Mouse (Mus musculus) embryonic facial prominence, embryonic 12.5 days (tissue): ENCODE data around the gene Ugt1a7c. TPM values are rescaled to one million over a fixed set of nuclear protein-coding genes. Genes with fewer than 3 reads are reported as not detected.
"Not testable (repeated sequence)": the region's sequence is repeated elsewhere in the genome, so short reads cannot be mapped to it uniquely, and the experiment has no call there.

ENCODE experiments used
- ATAC-seq: fragments of 200-750 bp; cut with Nextera tagmentation; 2 replicates; pipeline ENCODE4 v1.8.0; 2017; ENCODE audit not compliant: insufficient number of reproducible peaks, insufficient read depth, low FRiP score, low TSS enrichment
- H3K27ac ChIP-seq: fragments of 300-500 bp; sonication (generic); 2 replicates; pipeline ENCODE4 v1.5.1; 2016; ENCODE audit warnings: mild to moderate bottlenecking
- H3K27me3 ChIP-seq: fragments of 300-500 bp; sonication (generic); 2 replicates; pipeline ENCODE4 v1.6.1; 2016; ENCODE audit warnings: mild to moderate bottlenecking, moderate library complexity
- H3K36me3 ChIP-seq: fragments of 300-500 bp; sonication (generic); 2 replicates; pipeline ENCODE4 v1.6.1; 2016; ENCODE audit warnings: mild to moderate bottlenecking
- H3K4me1 ChIP-seq: fragments of 300-500 bp; sonication (generic); 2 replicates; pipeline ENCODE4 v1.6.1; 2016
- H3K4me2 ChIP-seq: fragments of 300-500 bp; sonication (generic); replicated peaks from 2 replicates; pipeline ENCODE4 v1.6.1; 2016; ENCODE audit warnings: mild to moderate bottlenecking, moderate library complexity
- H3K4me3 ChIP-seq: fragments of 300-500 bp; sonication (generic); 2 replicates; pipeline ENCODE4 v1.5.1; 2016; ENCODE audit warnings: mild to moderate bottlenecking
- H3K9ac ChIP-seq: fragments of 300-500 bp; sonication (generic); 2 replicates; pipeline ENCODE4 v1.6.1; 2016; ENCODE audit warnings: mild to moderate bottlenecking, moderate library complexity
- H3K9me3 ChIP-seq: fragments of 300-500 bp; sonication (generic); 2 replicates; pipeline ENCODE4 v1.6.1; 2016; ENCODE audit warnings: mild to moderate bottlenecking, moderate library complexity
- WGBS: fragments of 180-500 bp; shearing (Covaris S2); methylation state at CpG from one replicate; pipeline ENCODE4 v1.1.7; 2016; 5-methylcytosine and 5-hydroxymethylcytosine counted together
- polyA plus RNA-seq: library from polyadenylated mRNA; unstranded; fragments of >200 nt; fragmentation: Nextera tagmentation; extraction: Ambion mirVana; gene quantifications from 2 replicates; pipeline ENCODE4 v1.2.1, GENCODE M21; 2016

The Ugt1a7c gene
- 0.63 and 0.66 TPM in 2 replicates for polyA plus RNA-seq

DNA sequence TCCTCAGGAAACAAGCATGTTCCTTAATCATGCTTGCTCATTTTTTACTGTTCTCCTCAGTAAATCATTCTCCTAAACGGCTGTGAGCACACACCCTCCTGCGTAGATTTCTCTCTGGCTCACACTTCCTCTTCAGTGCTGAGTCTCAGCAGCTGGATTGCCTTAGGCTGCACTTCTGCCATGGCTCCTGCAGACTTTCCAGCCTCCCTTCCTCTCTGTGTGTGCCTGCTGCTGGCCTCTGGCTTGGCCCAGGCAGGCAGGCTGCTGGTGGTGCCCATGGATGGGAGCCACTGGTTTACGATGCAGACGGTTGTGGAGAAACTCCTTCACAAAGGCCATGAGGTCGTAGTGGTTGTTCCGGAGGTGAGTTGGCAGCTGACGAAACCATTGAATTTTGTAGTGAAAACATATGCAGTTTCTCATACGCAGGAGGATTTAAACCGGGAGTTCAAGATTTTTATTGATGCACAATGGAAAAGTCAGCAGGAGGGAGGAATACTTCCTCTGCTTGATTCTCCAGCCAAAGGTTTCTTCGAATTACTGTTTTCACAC is at the start of gene Ugt1a7c:
Gene Ugt1a7c, plus strand, starts transcription at position 122 of the 552 bp plus-strand sequence.
- H3K4me3 ChIP-seq = no peak within 1 kb of the TSS
- no peaks in the 10 kb centered on the region for H3K9me3 ChIP-seq
- peak within 1 kb of the TSS; percentile 9; the same call in 1 of the 2 replicates for H3K27ac ChIP-seq
- ATAC-seq = no peak
- H3K27me3 ChIP-seq = no peaks in the 10 kb centered on the region
- no peak within 1 kb of the TSS; the same call in 1 of the 2 replicates for H3K4me2 ChIP-seq
- WGBS = 44% methylated on average over 10 of the region's 10 CpGs
- H3K36me3 ChIP-seq = no peaks in the 10 kb centered on the region
- no peaks in the 10 kb centered on the region for H3K4me1 ChIP-seq
- H3K9ac ChIP-seq = no peak within 1 kb of the TSS

DNA sequence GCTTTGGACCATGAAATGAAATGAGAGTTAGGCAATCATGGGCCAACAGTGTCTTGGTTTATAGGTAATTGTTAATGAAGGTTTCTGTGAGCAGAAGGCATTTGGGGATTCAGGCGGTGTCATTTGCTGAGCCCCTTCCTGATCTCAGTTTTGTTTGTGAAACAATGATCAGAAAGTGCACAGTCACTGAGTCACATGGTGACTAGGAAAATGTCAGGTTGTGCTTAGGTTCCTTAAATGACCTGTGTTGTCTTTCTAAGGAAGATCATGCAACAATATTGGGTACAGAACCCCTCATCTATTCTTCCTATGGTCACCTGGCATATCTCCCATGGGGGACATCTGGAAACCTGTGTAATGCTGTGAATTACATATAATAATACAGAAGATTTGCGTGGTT is 47.5 kb upstream of the Ugt1a7c start:
- not testable (repeated sequence) for H3K27ac ChIP-seq, H3K9me3 ChIP-seq, H3K36me3 ChIP-seq, H3K4me1 ChIP-seq, H3K4me2 ChIP-seq, H3K4me3 ChIP-seq, H3K9ac ChIP-seq, ATAC-seq, H3K27me3 ChIP-seq
- WGBS = 80% methylated on average over 2 of the region's 2 CpGs

DNA sequence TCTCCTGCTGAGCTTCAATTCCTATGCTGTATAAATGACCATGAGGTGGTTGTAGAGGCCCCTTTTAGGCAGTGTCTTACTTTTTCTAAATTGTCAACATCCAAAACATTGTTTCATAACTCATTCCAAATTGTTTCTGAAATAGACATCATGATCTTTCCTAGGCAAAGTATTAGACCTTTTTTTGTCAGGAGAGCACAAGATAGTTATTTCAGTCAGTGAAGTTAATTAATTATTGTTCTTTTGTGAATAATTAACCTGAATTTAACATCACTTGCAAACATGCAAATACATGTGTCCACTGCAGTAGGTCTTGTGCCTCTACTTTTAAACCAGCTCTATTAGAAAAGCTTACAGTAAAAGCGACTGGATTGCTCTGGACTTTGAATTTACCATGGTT is 39.8 kb upstream of the Ugt1a7c start, which contains the start of gene Ugt1a10:
Gene Ugt1a10, plus strand, starts transcription at position 301 of the 400 bp plus-strand sequence.
- Histone ChIP-seq H3K4me2 (no peak within 1 kb of the TSS), H3K27me3 (no peaks in the 10 kb centered on the region), H3K36me3 (no peaks in the 10 kb centered on the region), H3K9me3 (no peaks in the 10 kb centered on the region), H3K27ac (no peak within 1 kb of the TSS), H3K9ac (no peak within 1 kb of the TSS), H3K4me3 (no peak within 1 kb of the TSS), H3K4me1 (no peaks in the 10 kb centered on the region)
- 62% methylated on average over 1 of the region's 1 CpGs for WGBS
- no peak for ATAC-seq

DNA sequence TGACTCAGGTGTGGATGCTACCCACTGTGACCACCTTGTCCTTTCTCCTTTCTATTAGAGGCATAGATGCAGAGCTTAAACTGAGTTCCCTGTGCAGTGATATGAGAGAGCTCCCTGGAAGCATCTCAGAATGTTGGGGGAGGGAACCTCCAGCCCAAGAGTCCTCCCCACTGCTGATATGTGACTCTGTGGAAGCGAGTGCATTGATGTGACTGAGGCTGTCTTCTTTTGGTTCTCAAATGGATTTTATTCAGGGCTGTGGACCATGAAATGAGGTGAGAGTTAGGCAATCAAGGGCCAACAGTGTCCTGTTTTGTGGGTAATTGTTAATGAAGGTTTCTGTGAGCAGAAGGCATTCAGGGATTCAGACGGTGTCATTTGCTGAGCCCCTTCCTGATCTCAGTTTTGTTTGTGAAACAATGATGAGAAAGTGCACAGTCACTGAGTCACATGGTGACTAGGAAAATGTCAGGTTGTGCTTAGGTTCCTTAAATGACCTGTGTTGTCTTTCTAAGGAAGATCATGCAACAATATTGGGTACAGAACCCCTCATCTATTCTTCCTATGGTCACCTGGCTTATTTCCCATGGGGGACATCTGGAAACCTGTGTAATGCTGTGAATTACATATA is 28.3 kb upstream of the Ugt1a7c start:
- not testable (repeated sequence) for H3K9ac ChIP-seq, H3K36me3 ChIP-seq, H3K27me3 ChIP-seq, H3K4me3 ChIP-seq, H3K4me2 ChIP-seq, ATAC-seq, H3K27ac ChIP-seq, H3K4me1 ChIP-seq, H3K9me3 ChIP-seq
- 63% methylated on average over 1 of the region's 2 CpGs for WGBS

DNA sequence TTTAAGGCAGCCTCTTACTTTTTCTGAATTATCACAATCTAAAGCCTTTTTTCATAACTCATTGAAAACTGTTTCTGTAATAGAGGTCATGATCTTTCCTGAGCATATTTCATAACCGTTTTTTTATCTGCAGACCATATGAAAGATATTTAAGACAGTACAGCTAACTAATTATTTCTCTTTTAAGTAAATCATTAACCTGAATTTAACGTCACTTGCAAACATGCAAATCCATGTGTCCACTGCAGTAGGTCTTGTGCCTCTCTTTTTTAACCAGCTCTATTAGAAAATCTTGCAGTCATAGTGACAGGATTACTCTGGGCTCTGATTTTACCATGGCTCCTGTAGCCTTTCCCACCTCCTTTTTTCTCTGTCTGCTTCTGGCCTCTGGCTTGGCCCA is 24.4 kb upstream of the Ugt1a7c start, which contains the start of gene Ugt1a9:
Gene Ugt1a9, plus strand, starts transcription at position 306 of the 400 bp plus-strand sequence.
- H3K36me3 ChIP-seq = no peaks in the 10 kb centered on the region
- no peaks in the 10 kb centered on the region for H3K27me3 ChIP-seq
- WGBS = 68% methylated on average over 2 of the region's 2 CpGs
- H3K9ac ChIP-seq = no peak within 1 kb of the TSS
- H3K27ac ChIP-seq = no peak within 1 kb of the TSS
- ATAC-seq = no peak
- H3K4me1 ChIP-seq = no peaks in the 10 kb centered on the region
- H3K9me3 ChIP-seq = no peaks in the 10 kb centered on the region
- H3K4me3 ChIP-seq = no peak within 1 kb of the TSS
- no peak within 1 kb of the TSS for H3K4me2 ChIP-seq

DNA sequence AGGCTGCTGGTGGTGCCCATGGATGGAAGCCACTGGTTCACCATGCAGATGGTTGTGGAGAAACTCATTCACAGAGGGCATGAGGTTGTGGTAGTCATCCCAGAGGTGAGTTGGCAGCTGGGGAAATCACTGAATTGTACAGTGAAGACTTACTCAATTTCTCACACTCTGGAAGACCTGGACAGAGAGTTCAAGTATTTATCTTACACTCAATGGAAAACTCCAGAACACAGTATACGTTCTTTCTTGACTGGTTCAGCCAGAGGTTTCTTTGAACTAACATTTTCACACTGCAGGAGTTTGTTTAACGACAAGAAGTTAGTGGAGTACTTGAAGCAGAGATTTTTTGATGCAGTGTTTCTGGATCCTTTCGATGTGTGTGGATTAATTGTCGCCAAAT is 24.0 kb upstream of the Ugt1a7c start:
- Histone ChIP-seq H3K27me3 (no peaks in the 10 kb centered on the region), H3K4me3 (no peak overlapping the region), H3K9ac (no peak overlapping the region), H3K4me2 (no peak overlapping the region), H3K4me1 (no peaks in the 10 kb centered on the region), H3K27ac (no peak overlapping the region), H3K9me3 (no peaks in the 10 kb centered on the region), H3K36me3 (no peaks in the 10 kb centered on the region)
- ATAC-seq = no peak
- WGBS = 89% methylated on average over 4 of the region's 4 CpGs

DNA sequence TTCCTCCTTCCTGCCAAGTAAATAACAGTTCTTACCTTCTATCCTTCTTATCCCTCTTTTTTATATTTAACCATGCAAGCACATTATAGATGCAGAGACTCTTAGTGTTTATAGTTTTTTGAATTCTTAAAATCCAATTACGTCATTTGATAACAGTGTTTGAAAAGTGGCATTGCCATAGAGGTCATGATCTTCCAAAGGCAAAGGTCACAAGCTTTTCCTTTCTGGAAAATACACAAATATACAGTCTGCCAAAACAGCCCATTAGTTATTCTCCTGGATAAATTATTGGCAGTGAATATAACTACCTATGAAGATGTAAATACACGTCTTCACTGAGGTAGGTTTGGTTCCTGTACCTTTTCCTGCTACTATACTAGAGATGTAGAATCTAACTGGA is 20.4 kb upstream of the Ugt1a7c start:
- ATAC-seq = no peak
- Histone ChIP-seq H3K9ac (no peak overlapping the region), H3K36me3 (no peaks in the 10 kb centered on the region), H3K27me3 (no peaks in the 10 kb centered on the region), H3K4me3 (no peak overlapping the region), H3K9me3 (no peaks in the 10 kb centered on the region), H3K27ac (no peak overlapping the region), H3K4me1 (no peaks in the 10 kb centered on the region), H3K4me2 (no peak overlapping the region)
- 85% methylated on average over 2 of the region's 2 CpGs for WGBS

DNA sequence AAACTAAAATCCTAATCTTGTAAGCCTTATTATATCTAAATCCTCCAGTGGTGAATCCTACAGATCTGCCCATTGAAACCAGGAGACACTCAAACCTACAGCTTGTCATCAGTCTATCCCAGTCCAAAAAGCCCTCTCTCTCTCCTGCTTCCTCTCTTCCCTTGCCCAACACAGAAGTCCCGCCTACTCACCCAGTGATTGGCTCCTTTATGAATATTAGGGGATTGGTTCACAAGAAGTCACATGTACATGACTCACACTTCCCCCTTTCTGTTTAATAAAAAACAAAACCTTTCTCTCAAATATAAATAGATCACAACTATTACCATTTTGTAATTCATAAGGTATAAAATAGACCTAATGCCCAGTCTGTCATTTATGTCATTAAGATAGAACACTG is 17.7 kb upstream of the Ugt1a7c start:
- H3K4me3 ChIP-seq = no peak overlapping the region
- no peak overlapping the region for H3K4me2 ChIP-seq
- ATAC-seq = no peak

DNA sequence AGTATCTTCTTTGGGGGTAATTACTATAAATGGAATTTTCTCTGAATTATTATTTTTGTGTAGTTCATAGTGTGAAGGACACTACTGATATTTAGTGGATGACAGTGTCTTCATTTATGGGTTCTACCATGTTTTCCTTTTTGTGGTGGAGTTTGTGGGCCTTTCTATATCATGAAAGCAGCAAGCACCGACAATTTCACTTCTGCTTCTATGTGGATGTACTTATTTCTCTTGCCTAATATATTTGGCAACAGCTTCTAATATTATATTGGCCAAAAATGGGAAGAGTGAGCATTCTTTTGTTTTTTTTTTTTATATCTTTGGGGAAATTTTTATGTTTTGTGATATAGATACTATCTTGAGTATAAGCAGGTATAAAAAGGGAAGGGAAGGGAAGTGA is 13.2 kb upstream of the Ugt1a7c start:
- ATAC-seq = no peak
- Histone ChIP-seq H3K4me2 (no peak overlapping the region), H3K9me3 (no peaks in the 10 kb centered on the region), H3K27ac (no peak overlapping the region), H3K4me1 (no peaks in the 10 kb centered on the region), H3K36me3 (no peaks in the 10 kb centered on the region), H3K9ac (no peak overlapping the region), H3K27me3 (no peaks in the 10 kb centered on the region), H3K4me3 (no peak overlapping the region)
- 86% methylated on average over 1 of the region's 1 CpGs for WGBS

More for the DNA sequence above, 17.7 kb upstream of the Ugt1a7c start:
- Histone ChIP-seq H3K36me3 (no peaks in the 10 kb centered on the region), H3K9ac (no peak overlapping the region), H3K27me3 (no peaks in the 10 kb centered on the region), H3K4me1 (no peaks in the 10 kb centered on the region), H3K9me3 (no peaks in the 10 kb centered on the region), H3K27ac (no peak overlapping the region)
- 89% methylated on average over 1 of the region's 1 CpGs for WGBS

DNA sequence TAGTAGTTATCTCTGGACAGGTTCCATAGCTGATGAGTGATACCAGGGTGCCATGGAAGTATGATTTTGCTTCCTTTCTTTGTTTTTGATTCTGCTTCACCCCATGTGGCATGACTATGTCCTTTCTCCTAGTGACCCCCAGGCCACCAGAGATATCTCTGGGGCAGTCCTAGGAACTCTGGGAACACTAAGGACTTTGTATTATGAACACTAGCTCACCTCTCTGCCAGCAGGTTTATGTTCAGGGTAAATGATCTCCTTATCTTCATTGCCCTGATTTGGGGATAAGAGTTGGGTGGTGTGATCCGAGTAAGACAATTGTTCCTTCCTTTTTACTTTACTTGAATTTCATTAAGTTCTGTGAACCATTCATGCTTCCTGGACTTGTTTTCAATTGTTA is 8.7 kb upstream of the Ugt1a7c start:
- Histone ChIP-seq H3K36me3 (no peaks in the 10 kb centered on the region), H3K9me3 (no peaks in the 10 kb centered on the region), H3K27me3 (no peaks in the 10 kb centered on the region), H3K4me1 (no peaks in the 10 kb centered on the region), H3K27ac (no peak overlapping the region), H3K4me3 (no peak overlapping the region), H3K9ac (no peak overlapping the region), H3K4me2 (no peak overlapping the region)
- no peak for ATAC-seq
- 68% methylated on average over 1 of the region's 1 CpGs for WGBS

DNA sequence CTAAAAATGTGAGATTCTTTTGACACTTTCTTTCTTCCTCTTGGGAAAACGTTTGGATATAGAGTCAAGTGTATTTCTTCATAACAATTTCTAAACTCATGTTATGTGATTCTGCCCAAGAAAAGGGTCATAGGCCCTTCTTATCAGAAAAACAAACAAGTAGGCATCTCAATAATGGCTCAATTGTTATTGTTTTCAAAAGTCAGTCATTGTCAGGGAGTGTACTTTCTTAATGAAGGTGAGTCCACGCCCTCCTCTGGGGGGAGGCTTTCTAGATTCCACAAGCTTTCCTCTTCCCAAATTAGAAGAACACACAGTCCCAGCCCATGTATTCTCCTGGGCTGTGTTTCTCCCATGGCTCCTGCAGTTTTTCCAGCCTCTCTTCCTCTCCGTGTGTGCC is 7.3 kb upstream of the Ugt1a7c start, which contains the start of gene Ugt1a8:
Gene Ugt1a8, plus strand, starts transcription at position 301 of the 400 bp plus-strand sequence.
- H3K36me3 ChIP-seq = no peaks in the 10 kb centered on the region
- WGBS = 71% methylated on average over 3 of the region's 3 CpGs
- ATAC-seq = no peak
- H3K27me3 ChIP-seq = no peaks in the 10 kb centered on the region
- H3K27ac ChIP-seq = no peak within 1 kb of the TSS
- H3K4me1 ChIP-seq = no peaks in the 10 kb centered on the region
- no peak within 1 kb of the TSS for H3K4me2 ChIP-seq
- H3K9me3 ChIP-seq = no peaks in the 10 kb centered on the region
- H3K9ac ChIP-seq = no peak within 1 kb of the TSS
- H3K4me3 ChIP-seq = no peak within 1 kb of the TSS

DNA sequence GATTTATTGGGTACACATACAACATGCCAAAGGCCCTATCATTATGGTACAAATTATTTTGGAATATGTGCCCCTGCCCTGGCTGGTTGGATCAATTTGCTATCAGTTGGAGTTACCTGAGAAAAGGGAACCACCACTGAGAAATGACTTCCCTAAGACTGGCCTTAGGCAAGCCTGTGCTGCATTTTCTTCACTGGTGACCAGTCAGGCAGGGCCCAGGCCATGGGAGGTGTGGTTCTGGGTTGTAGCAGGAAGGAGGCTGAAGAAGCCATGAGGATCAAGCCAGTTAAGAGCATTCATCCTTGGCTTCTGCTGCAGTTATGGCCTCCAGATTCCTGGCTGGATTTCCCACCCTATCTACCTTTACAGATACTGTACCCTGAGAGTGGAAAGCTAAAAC is 2.5 kb upstream of the Ugt1a7c start:
- no peaks in the 10 kb centered on the region for H3K27me3 ChIP-seq
- H3K4me3 ChIP-seq = no peak overlapping the region
- H3K36me3 ChIP-seq = no peaks in the 10 kb centered on the region
- no peak overlapping the region for H3K27ac ChIP-seq
- H3K9ac ChIP-seq = no peak overlapping the region
- H3K4me1 ChIP-seq = no peaks in the 10 kb centered on the region
- no peak for ATAC-seq
- no peaks in the 10 kb centered on the region for H3K9me3 ChIP-seq
- no peak overlapping the region for H3K4me2 ChIP-seq
